Comparison of ENCODE assay signal across 11 mouse cellular contexts in genomic region chr2:60905283-60905682, GRCm38 (mm10). TPM values are rescaled to one million over a fixed set of nuclear protein-coding genes. Genes with fewer than 3 reads are reported as not detected.
DNase-seq lines count a peak whose midpoint lies in the region; TF ChIP-seq lines count a peak whose summit lies in the region.
"Had no signal": no experiment of that assay in that cellular context is flagged by ENCODE, and none has a peak within 500 bp of the region (broad histone marks: within the 10 kb centered on the region; RNA-seq: fewer than 3 reads in every experiment).

No protein-coding gene starts in this region.

- no peaks in the 10 kb centered on the region for H3K36me3 ChIP-seq in kidney, adult 2 months (ENCODE audit: control insufficient read depth, insufficient read depth, low read length)
- H3K36me3 ChIP-seq in MEL (ENCODE audit: control insufficient read depth in 1 of 2, insufficient read depth in 2 of 2, low read length in 2 of 2) = no peaks in the 10 kb centered on the region

- H3K4me1 ChIP-seq in kidney, adult 2 months (ENCODE audit: control insufficient read depth, insufficient read depth, low read length) = no peaks in the 10 kb centered on the region
- H3K4me1 ChIP-seq in MEL (ENCODE audit: control insufficient read depth in 1 of 2, insufficient read depth in 2 of 2, low read length in 2 of 2) = no peaks in the 10 kb centered on the region
- H3K4me1 ChIP-seq: forebrain, embryonic 13.5 days had no signal

- TF ChIP-seq EP300 in MEL (IDR thresholded peaks at IDR 0.05; ENCODE audit: low read depth in 1 of 2, low read length in 2 of 2) = no peak

- peak; percentile 51 for TF ChIP-seq RAD21 in MEL (IDR thresholded peaks at IDR 0.05; ENCODE audit: low read depth, low read length)

- H3K27me3 ChIP-seq in kidney, adult 2 months (replicated peaks; ENCODE audit: control insufficient read depth, insufficient read depth, low read length) = no peaks in the 10 kb centered on the region
- no peaks in the 10 kb centered on the region; a peak in 2 of 4 replicates for H3K27me3 ChIP-seq in MEL (ENCODE audit: control insufficient read depth in 1 of 2, insufficient read depth in 2 of 2, low read length in 2 of 2)
- H3K27me3 ChIP-seq: forebrain, embryonic 13.5 days; megakaryocyte, embryonic 14.5 days had no signal

- TF ChIP-seq CTCF in kidney, adult 2 months (conservative IDR thresholded peaks at IDR 0.05; ENCODE audit: insufficient read depth, insufficient read length, low read depth, low read length) = peak; percentile 33
- peak in 2 of 3 experiments; percentile 11 to 51; a peak in 2 of 6 replicates for TF ChIP-seq CTCF in MEL (IDR thresholded peaks at IDR 0.05 in 2 of 3, conservative IDR thresholded peaks at IDR 0.05 in 1 of 3; ENCODE audit: control insufficient read depth in 1 of 3, insufficient read depth in 1 of 3, low read depth in 2 of 3, low read length in 3 of 3, poor library complexity in 1 of 3, severe bottlenecking in 1 of 3)

- H3K9me3 ChIP-seq in MEL (replicated peaks; ENCODE audit: insufficient read depth, low read length) = no peaks in the 10 kb centered on the region
- H3K9me3 ChIP-seq: forebrain, embryonic 13.5 days; megakaryocyte, embryonic 14.5 days had no signal

- no peaks in the 10 kb centered on the region for H3K79me2 ChIP-seq in MEL (ENCODE audit: control insufficient read depth, insufficient read depth, low read length, poor library complexity)

- H3K4me3 ChIP-seq in kidney, adult 2 months (ENCODE audit: insufficient read depth, low read depth, low read length) = no peak overlapping the region
- peak overlapping the region in 1 of 2 experiments; percentile 37; a peak in 1 of 4 replicates for H3K4me3 ChIP-seq in MEL (ENCODE audit: control insufficient read depth in 1 of 2, insufficient read depth in 1 of 2, low read depth in 2 of 2, low read length in 2 of 2)
- H3K4me3 ChIP-seq: forebrain, embryonic 13.5 days; megakaryocyte, embryonic 14.5 days had no signal

- TF ChIP-seq POLR2A in kidney, adult 2 months (IDR thresholded peaks at IDR 0.05; ENCODE audit: low read depth, low read length) = no peak
- no peak for TF ChIP-seq POLR2A in MEL (IDR thresholded peaks at IDR 0.05; ENCODE audit: control insufficient read depth in 1 of 2, insufficient read depth in 1 of 2, low read depth in 1 of 2, low read length in 2 of 2, poor library complexity in 1 of 2)

- no peak overlapping the region for H3K9ac ChIP-seq in MEL (ENCODE audit: control insufficient read depth, low read depth, low read length, poor library complexity, severe bottlenecking)
- H3K9ac ChIP-seq: forebrain, embryonic 13.5 days had no signal

- 9% methylated on average over 3 of the region's 3 CpGs for WGBS in kidney, adult 2 months

- H3K27ac ChIP-seq in kidney, adult 2 months (ENCODE audit: insufficient read depth, low read depth, low read length) = no peak overlapping the region
- H3K27ac ChIP-seq in MEL (ENCODE audit: control insufficient read depth, low read depth, low read length) = no peak overlapping the region
- H3K27ac ChIP-seq: forebrain, embryonic 13.5 days had no signal

- peak; percentile 47 for DNase-seq in kidney, adult 2 months
- no peak for DNase-seq in kidney, adult 11 months
- DNase-seq in 416B (ENCODE audit: low read depth) = peak; percentile 82
- DNase-seq in MEL (ENCODE audit: low read depth, low spot score) = peak; percentile 46
- peak; percentile 51 for DNase-seq in induced T-regulatory cell, adult 2 months (ENCODE audit: low read depth)
- no peak for DNase-seq in layer of hippocampus, postnatal 36 days
- no peak for DNase-seq in frontal cortex, postnatal 25 days (ENCODE audit: low spot score in 2 of 2)
- no peak for DNase-seq in adrenal gland, adult 8-10 months
- DNase-seq: right cerebral cortex, postnatal 25 days had no signal

TF ChIP-seq in MEL, 35 proteins besides CTCF, POLR2A, EP300 and RAD21:
- TF ChIP-seq ZNF384 (IDR thresholded peaks at IDR 0.05; ENCODE audit: low read depth, low read length) = peak; percentile 97
- TF ChIP-seq SMC3 (IDR thresholded peaks at IDR 0.05; ENCODE audit: low read depth, low read length) = peak; percentile 62
- peak; percentile 18; the same call in 1 of the 2 replicates for TF ChIP-seq ZC3H11A (IDR thresholded peaks at IDR 0.05; ENCODE audit: low read depth, low read length)
- no peak for TF ChIP-seq ETS1 (IDR thresholded peaks at IDR 0.05; ENCODE audit: low read depth, low read length)

RNA-seq across cellular contexts. Expression of gene Rbms1, which starts 57.7 kb away (rescaled TPM):
- polyA plus RNA-seq in kidney, adult 2 months (2012; rRNA removed) = 73.8 and 88.4 TPM in 2 replicates
- 10.1 and 10.3 TPM in 2 replicates for total RNA-seq in MEL (2012; rRNA removed)
- 10 to 100 TPM in 1 of 2 experiments, not detected in 1; 27.4 TPM for polyA plus RNA-seq in MEL (2012; ENCODE audit: insufficient read depth in 1 of 2, insufficient read length in 2 of 2, low read depth in 1 of 2, low replicate concordance in 2 of 2, missing spikeins in 1 of 2)
- total RNA-seq in layer of hippocampus, postnatal 36 days (2021) = 10 to 100 TPM; 11.2 to 16.0 TPM
- total RNA-seq in adrenal gland, adult 8-10 months (2022) = 10 to 100 TPM; 40.6 to 71.6 (median 53.7) TPM

Comparison
In these comparisons a context has a peak if more than half of its experiments do, and no peak if none do; other contexts are left out.
1. DNase-seq: peak in kidney, adult 2 months (single experiment), 416B (single experiment), MEL (single experiment) and induced T-regulatory cell, adult 2 months (single experiment); none in kidney, adult 11 months (single experiment), layer of hippocampus, postnatal 36 days (0 of 2), frontal cortex, postnatal 25 days (0 of 2) and adrenal gland, adult 8-10 months (single experiment).